Mouse (Mus musculus) spleen, postnatal 10 days (tissue): ENCODE data around the gene Baz2a.

Experiments used
- DNase-seq, 2 experiments: peaks; one replicate each; pipeline ENCODE4 v3.0.0; 2021 to 2022; ENCODE audit warnings: low spot score in 2 of 2

The Baz2a gene

GRCm38 (mm10) chr10:128175996-128176755 is 84.8 kb downstream of the Baz2a start:
- peak; percentile 34 to 63 for DNase-seq

- no peak for DNase-seq
Observed at GRCm38 (mm10) chr10:128177316-128177715, 85.9 kb downstream of the Baz2a start.
